Mouse (Mus musculus) bone marrow, adult 2 months (tissue): ENCODE data around the gene Chn1.

ENCODE experiments used
- CTCF ChIP-seq: fragments of 200-500 bp; IDR thresholded peaks from 2 replicates; pipeline ENCODE4 v1.5.1; 2011; ENCODE audit warnings: low read length, control low read depth; ENCODE audit not compliant: control insufficient read depth, insufficient read depth
- POLR2A ChIP-seq: fragments of 200-500 bp; IDR thresholded peaks from 2 replicates; pipeline ENCODE4 v1.6.1; 2011; ENCODE audit warnings: low read depth, mild to moderate bottlenecking, control low read depth, low read length, borderline replicate concordance; ENCODE audit not compliant: control insufficient read depth

DNA sequence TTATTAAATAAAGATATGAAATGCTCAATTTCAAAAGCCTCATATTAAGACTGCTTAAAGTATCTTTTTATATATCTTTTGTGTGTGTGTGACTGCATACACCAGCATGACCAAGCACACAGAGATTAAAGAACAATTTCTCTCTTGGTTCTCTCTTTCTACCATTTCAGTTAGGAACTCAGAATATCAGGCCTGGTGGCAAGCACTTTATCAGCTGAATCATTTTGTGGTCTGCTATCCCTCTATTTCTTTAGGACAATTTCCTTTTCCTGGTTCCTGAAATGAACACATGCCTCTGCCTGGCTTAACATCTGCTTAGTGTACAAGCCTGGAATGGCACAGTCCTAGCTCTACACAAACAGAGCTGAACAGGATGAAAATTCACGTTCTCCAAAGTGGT, 92.6 kb downstream of the Chn1 start:
- TF ChIP-seq CTCF (no peak), POLR2A (no peak)
